Mouse (Mus musculus) kidney, postnatal 0 days (tissue): Measurements from ENCODE around the gene 4930564D02Rik. TPM values are rescaled to one million over a fixed set of nuclear protein-coding genes. Genes with fewer than 3 reads are reported as not detected.

Experiments used
- ATAC-seq: fragments of 200-750 bp; cut with Nextera tagmentation; replicated peaks from 2 replicates; pipeline ENCODE4 v1.8.0; 2017; ENCODE audit warnings: low read depth, moderate number of reproducible peaks, moderate TSS enrichment, moderate library complexity; ENCODE audit not compliant: low FRiP score
- DNase-seq: peaks from one replicate; pipeline ENCODE4 v3.0.0-alpha.2; 2016; ENCODE audit warnings: low spot score
- H3K27ac ChIP-seq: fragments of 300-500 bp; sonication (generic); 2 replicates; pipeline ENCODE4 v1.5.1; 2014; ENCODE audit warnings: mild to moderate bottlenecking
- H3K27me3 ChIP-seq: fragments of 300-500 bp; sonication (generic); 2 replicates; pipeline ENCODE4 v1.6.1; 2014; ENCODE audit warnings: low read length, mixed read lengths; ENCODE audit not compliant: insufficient read depth
- H3K36me3 ChIP-seq: fragments of 300-500 bp; sonication (generic); 2 replicates; pipeline ENCODE4 v1.6.1; 2014; ENCODE audit warnings: low read length, mixed read lengths; ENCODE audit not compliant: insufficient read depth
- H3K4me1 ChIP-seq: fragments of 300-500 bp; sonication (generic); replicated peaks from 2 replicates; pipeline ENCODE4 v1.6.1; 2014; ENCODE audit warnings: antibody characterized with exemption, low read length, mixed read lengths; ENCODE audit not compliant: insufficient read depth
- H3K4me2 ChIP-seq: fragments of 300-500 bp; sonication (generic); 2 replicates; pipeline ENCODE4 v1.6.1; 2014; ENCODE audit warnings: mild to moderate bottlenecking, low read length, moderate library complexity, mixed read lengths
- H3K4me3 ChIP-seq: fragments of 300-500 bp; sonication (generic); replicated peaks from 2 replicates; pipeline ENCODE4 v1.5.1; 2014; ENCODE audit warnings: low read depth, low read length
- H3K9ac ChIP-seq: fragments of 300-500 bp; sonication (generic); 2 replicates; pipeline ENCODE4 v1.6.1; 2014; ENCODE audit warnings: low read depth, low read length
- H3K9me3 ChIP-seq: fragments of 300-500 bp; sonication (generic); replicated peaks from 2 replicates; pipeline ENCODE4 v1.6.1; 2016; ENCODE audit warnings: low read length, inconsistent platforms, mixed read lengths
- CTCF ChIP-seq: IDR thresholded peaks from 2 replicates; pipeline ENCODE4 v1.5.1; 2016; ENCODE audit warnings: antibody characterized with exemption, low read depth, mild to moderate bottlenecking, moderate library complexity
- WGBS: fragments of 180-500 bp; shearing (Covaris S2); extraction: QIAGEN DNeasy Blood & Tissue Kit; methylation state at CpG from one replicate; pipeline ENCODE4 v1.1.7; 2014; 5-methylcytosine and 5-hydroxymethylcytosine counted together
- polyA plus RNA-seq: library from polyadenylated mRNA; unstranded; fragments of >200 nt; fragmentation: Nextera tagmentation; extraction: Ambion mirVana; gene quantifications from 2 replicates; pipeline ENCODE4 v1.2.1, GENCODE M21; 2015

Gene 4930564D02Rik
- polyA plus RNA-seq, 1 experiment from 2014 or later = not detected

DNA sequence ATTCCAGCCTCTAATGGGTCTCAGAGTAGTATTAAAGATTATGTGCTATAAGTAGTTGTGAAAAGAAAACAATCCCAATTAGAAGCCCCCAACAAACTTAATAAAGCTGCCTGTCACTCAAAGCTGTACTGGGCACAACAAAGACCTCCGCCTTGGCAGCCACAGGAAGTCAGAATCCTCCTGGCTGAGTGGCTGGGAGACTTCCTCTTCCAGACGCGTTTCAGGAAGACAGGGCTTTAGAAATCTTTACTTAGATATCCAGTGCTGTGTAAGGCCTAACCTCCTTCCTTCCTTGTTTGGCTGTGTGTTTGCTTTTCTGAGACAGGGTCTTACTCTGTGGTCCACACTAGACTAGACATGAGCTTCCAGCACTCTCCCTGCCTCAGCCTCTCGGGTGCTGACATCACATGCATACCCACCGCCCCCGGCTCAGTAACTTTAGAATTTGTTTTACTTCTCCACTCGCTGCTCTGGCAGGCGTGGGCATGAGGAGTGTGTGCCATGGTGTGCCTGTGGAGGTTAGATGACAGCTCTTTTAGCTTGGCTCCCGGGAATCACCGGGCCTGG, 30.3 kb upstream of the 4930564D02Rik start:
- no peak for TF ChIP-seq CTCF
- ATAC-seq (no peak), DNase-seq (no peak)
- Histone ChIP-seq H3K27ac (0 out of 2 replicates have a peak overlapping the region, but pooled peaks have one; percentile 19), H3K9me3 (no peaks in the 10 kb centered on the region), H3K4me3 (no peak overlapping the region), H3K4me2 (no peak overlapping the region), H3K4me1 (no peaks in the 10 kb centered on the region), H3K36me3 (peaks cover 26% of the 10 kb centered on the region), H3K9ac (no peak overlapping the region), H3K27me3 (no peaks in the 10 kb centered on the region)
- WGBS = 62% methylated on average over 10 of the region's 10 CpGs

DNA sequence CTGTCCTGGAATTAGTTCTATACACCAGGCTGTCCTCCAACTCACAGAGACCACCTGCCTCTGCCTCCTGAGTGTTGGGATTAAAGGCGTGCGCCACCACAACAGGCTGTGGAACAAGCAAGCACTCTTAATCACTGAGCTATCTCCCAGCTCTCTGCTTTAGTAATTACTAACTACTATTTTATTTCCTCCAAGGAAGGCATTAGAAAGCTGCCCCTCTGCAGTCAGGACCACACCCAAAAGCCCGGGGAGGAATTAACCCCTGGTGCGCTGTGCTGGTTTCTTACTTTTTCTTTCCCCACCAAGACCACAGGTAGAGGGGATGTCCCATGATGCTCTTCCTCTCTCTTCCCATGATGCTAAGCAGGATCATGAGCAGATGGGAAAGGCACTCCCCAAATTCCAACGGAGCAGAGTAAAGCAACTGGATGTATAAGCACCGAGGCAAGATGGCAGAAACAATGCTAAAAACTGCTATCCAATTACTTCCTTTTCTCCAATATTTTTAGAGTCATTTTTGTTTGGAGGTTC, 29.3 kb upstream of the 4930564D02Rik start:
- WGBS = 75% methylated on average over 6 of the region's 6 CpGs
- no peak overlapping the region for H3K9ac ChIP-seq
- DNase-seq = no peak
- H3K4me1 ChIP-seq = no peaks in the 10 kb centered on the region
- H3K4me3 ChIP-seq = no peak overlapping the region
- no peak for TF ChIP-seq CTCF
- H3K9me3 ChIP-seq = no peaks in the 10 kb centered on the region
- no peak overlapping the region for H3K4me2 ChIP-seq
- H3K27ac ChIP-seq = no peak overlapping the region
- peaks cover 20% of the 10 kb centered on the region; the same call in 1 of the 2 replicates for H3K36me3 ChIP-seq
- no peak for ATAC-seq
- H3K27me3 ChIP-seq = no peaks in the 10 kb centered on the region

- TF ChIP-seq CTCF = no peak
- no peak for ATAC-seq
- Histone ChIP-seq H3K27ac (no peak overlapping the region), H3K27me3 (no peaks in the 10 kb centered on the region), H3K4me3 (no peak overlapping the region), H3K4me1 (0 out of 2 replicates have a peak, but pooled peaks cover 3% of the 10 kb centered on the region), H3K9me3 (no peaks in the 10 kb centered on the region), H3K9ac (no peak overlapping the region), H3K4me2 (no peak overlapping the region), H3K36me3 (peaks cover 10% of the 10 kb centered on the region; the same call in 1 of the 2 replicates)
- DNase-seq = peak; percentile 42
- WGBS = 38% methylated on average over 8 of the region's 8 CpGs
These were observed 26.6 kb upstream of the 4930564D02Rik start for GRCm38 (mm10) chr3:105040002-105040401.

DNA sequence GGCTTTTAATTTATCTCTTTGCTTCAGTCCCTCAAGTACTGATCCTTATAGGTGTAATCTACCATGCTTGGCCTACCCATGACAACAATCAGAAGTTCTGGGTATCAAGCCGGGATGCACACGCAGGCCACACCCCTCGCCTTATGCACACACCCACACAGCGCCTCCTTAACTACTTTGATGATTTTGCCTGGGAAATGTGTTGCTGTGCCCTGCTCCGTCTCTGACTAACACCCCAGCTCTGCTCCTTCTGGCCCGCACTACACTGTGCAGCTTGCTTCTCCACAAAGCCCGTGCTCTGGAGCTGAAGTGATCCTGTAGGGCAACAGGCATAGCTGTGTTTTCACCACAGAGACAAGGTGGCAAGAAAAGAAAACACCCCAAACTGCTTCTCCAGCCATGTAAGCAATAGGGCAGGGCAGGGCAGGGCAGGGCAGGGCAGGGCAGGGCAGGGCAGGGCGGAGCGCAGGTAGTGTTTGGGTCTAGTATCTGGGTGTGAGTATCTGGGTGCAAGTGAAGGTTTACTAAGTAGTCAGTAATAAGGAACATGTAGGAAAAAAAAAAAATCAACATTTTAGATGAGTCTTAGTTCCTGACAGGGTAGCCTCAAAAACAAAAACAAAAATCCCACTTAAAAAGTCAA, 25.5 kb upstream of the 4930564D02Rik start:
- Histone ChIP-seq H3K9me3 (no peaks in the 10 kb centered on the region), H3K4me2 (no peak overlapping the region), H3K27ac (no peak overlapping the region), H3K27me3 (no peaks in the 10 kb centered on the region), H3K9ac (no peak overlapping the region), H3K36me3 (peaks cover 6% of the 10 kb centered on the region; the same call in 1 of the 2 replicates), H3K4me3 (no peak overlapping the region), H3K4me1 (0 out of 2 replicates have a peak, but pooled peaks cover 3% of the 10 kb centered on the region)
- ATAC-seq = no peak
- no peak for DNase-seq
- WGBS = 85% methylated on average over 9 of the region's 9 CpGs
- TF ChIP-seq CTCF = no peak

DNA sequence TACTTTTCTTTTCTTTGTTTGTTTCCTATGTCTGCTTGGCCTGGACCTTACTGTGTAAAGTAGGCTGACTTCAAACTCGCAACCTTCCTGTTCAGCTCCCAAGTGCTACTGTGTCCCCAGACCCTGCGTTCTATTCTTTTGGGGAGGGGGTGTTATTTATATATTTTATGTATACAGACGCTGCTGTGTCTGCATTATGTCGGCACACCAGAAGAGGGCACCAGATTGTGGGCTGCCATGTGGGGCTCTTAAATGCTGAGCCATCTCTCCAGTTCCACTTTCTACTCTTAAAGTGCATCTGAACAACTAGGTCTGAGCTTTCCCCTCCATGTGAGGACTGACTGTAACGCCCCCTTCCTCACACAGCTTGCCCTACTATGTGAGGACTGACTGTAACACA, 22.9 kb upstream of the 4930564D02Rik start:
- Histone ChIP-seq H3K36me3 (no peaks in the 10 kb centered on the region), H3K9ac (no peak overlapping the region), H3K4me1 (0 out of 2 replicates have a peak, but pooled peaks cover 10% of the 10 kb centered on the region), H3K27me3 (no peaks in the 10 kb centered on the region), H3K4me2 (no peak overlapping the region), H3K27ac (no peak overlapping the region), H3K4me3 (no peak overlapping the region), H3K9me3 (no peaks in the 10 kb centered on the region)
- no peak for ATAC-seq
- DNase-seq = no peak
- WGBS = 93% methylated on average over 5 of the region's 5 CpGs
- TF ChIP-seq CTCF = no peak

- ATAC-seq (no peak), DNase-seq (no peak)
- Histone ChIP-seq H3K4me2 (no peak overlapping the region), H3K9me3 (no peaks in the 10 kb centered on the region), H3K27ac (no peak overlapping the region), H3K36me3 (no peaks in the 10 kb centered on the region), H3K4me3 (no peak overlapping the region), H3K4me1 (peaks cover 19% of the 10 kb centered on the region), H3K9ac (no peak overlapping the region), H3K27me3 (no peaks in the 10 kb centered on the region)
- no peak for TF ChIP-seq CTCF
- 57% methylated on average over 5 of the region's 5 CpGs for WGBS
These were observed 19.8 kb upstream of the 4930564D02Rik start for GRCm38 (mm10) chr3:105046870-105047269.
